Mouse (Mus musculus) limb, embryonic 11.5 days (tissue): ENCODE results near the gene Mylk. TPM values are rescaled to one million over a fixed set of nuclear protein-coding genes. Genes with fewer than 3 reads are reported as not detected.

ENCODE experiments used
- ATAC-seq: fragments of 200-750 bp; cut with Nextera tagmentation; 2 replicates; pipeline ENCODE4 v1.8.0; 2017; ENCODE audit warnings: low read depth; ENCODE audit not compliant: insufficient number of reproducible peaks, low FRiP score, low TSS enrichment
- DNase-seq: peaks from one replicate; pipeline ENCODE4 v3.0.0-alpha.2; 2015; ENCODE audit warnings: low spot score
- H3K27ac ChIP-seq: fragments of 300-500 bp; sonication (generic); replicated peaks from 2 replicates; pipeline ENCODE4 v1.5.1; 2014; ENCODE audit warnings: low read depth, mild to moderate bottlenecking, low read length
- H3K27me3 ChIP-seq: fragments of 300-500 bp; sonication (generic); 2 replicates; pipeline ENCODE4 v1.6.1; 2014; ENCODE audit warnings: mild to moderate bottlenecking, low read length, mixed read lengths; ENCODE audit not compliant: control insufficient read depth, insufficient read depth
- H3K36me3 ChIP-seq: fragments of 300-500 bp; sonication (generic); 2 replicates; pipeline ENCODE4 v1.6.1; 2014; ENCODE audit warnings: mild to moderate bottlenecking, low read length, moderate library complexity, mixed read lengths; ENCODE audit not compliant: control insufficient read depth, insufficient read depth
- H3K4me1 ChIP-seq: fragments of 300-500 bp; sonication (generic); 2 replicates; pipeline ENCODE4 v1.6.1; 2014; ENCODE audit warnings: low read length, mixed read lengths; ENCODE audit not compliant: control insufficient read depth, insufficient read depth
- H3K4me2 ChIP-seq: fragments of 300-500 bp; sonication (generic); 2 replicates; pipeline ENCODE4 v1.6.1; 2014; ENCODE audit warnings: low read depth, mild to moderate bottlenecking, moderate library complexity; ENCODE audit not compliant: severe bottlenecking
- H3K4me3 ChIP-seq: fragments of 300-500 bp; sonication (generic); 2 replicates; pipeline ENCODE4 v1.5.1; 2014; ENCODE audit warnings: low read depth, low read length
- H3K9ac ChIP-seq: fragments of 300-500 bp; sonication (generic); 2 replicates; pipeline ENCODE4 v1.6.1; 2014; ENCODE audit warnings: mild to moderate bottlenecking, low read length
- H3K9me3 ChIP-seq: fragments of 300-500 bp; sonication (generic); 2 replicates; pipeline ENCODE4 v1.6.1; 2016; ENCODE audit warnings: low read length; ENCODE audit not compliant: control insufficient read depth
- WGBS: fragments of 180-500 bp; shearing (Covaris S2); extraction: QIAGEN DNeasy Blood & Tissue Kit; methylation state at CpG from one replicate; pipeline ENCODE4 v1.1.7; 2014; 5-methylcytosine and 5-hydroxymethylcytosine counted together
- polyA plus RNA-seq: library from polyadenylated mRNA; unstranded; fragments of >200 nt; fragmentation: Nextera tagmentation; extraction: Ambion mirVana; gene quantifications from 2 replicates; pipeline ENCODE4 v1.2.1, GENCODE M21; 2014

The Mylk gene
- polyA plus RNA-seq, 1 experiment from 2014 or later = 5.4 TPM

DNA sequence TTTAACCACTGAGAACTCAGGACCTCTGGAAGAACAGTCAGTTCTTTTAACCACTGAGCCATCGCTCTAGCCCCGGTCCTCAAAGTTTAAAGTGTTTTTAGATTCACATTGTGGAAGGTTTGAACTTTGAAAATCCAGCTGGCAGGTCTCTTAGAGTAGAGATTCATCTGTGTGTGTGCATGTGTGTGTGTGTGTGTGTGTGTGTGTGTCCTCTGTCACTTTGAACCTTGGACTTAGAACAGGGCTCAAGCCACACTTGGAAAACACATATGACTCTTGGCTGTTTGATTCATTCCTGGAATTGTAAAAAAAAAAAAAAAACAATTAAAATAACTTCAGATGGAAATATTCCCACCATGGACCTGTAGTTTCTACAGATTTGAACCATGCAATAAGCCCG lies 149.0 kb downstream of the Mylk start:
- H3K4me2 ChIP-seq = no peak overlapping the region
- 91% methylated on average over 3 of the region's 3 CpGs for WGBS
- H3K36me3 ChIP-seq = no peaks in the 10 kb centered on the region
- H3K4me1 ChIP-seq = peaks cover 6% of the 10 kb centered on the region
- ATAC-seq (no peak), DNase-seq (no peak)
- no peak overlapping the region for H3K4me3 ChIP-seq
- H3K9ac ChIP-seq = no peak overlapping the region
- H3K9me3 ChIP-seq = no peaks in the 10 kb centered on the region
- H3K27me3 ChIP-seq = no peaks in the 10 kb centered on the region
- H3K27ac ChIP-seq = no peak overlapping the region

DNA sequence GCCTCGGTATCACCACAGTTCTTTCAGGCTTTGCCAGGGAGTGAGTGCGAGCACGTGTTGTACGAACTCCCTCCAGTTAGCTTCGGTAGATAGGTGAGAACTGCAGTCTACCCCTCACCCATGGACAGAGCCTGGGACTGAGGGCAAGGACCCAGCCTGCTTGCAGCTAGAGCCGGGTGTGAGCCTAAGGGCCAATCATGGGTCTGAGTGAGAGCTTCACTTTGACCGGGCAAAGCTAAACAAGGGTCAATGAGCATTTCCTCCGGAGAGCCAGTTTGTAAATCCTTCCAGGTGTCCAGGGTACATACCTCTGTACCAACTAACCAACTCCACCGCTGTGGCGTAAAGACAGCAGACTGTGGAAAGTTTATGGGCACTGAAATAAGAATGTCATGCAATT lies 150.9 kb downstream of the Mylk start:
- DNase-seq (no peak), ATAC-seq (no peak)
- peaks cover 19% of the 10 kb centered on the region for H3K4me1 ChIP-seq

DNA sequence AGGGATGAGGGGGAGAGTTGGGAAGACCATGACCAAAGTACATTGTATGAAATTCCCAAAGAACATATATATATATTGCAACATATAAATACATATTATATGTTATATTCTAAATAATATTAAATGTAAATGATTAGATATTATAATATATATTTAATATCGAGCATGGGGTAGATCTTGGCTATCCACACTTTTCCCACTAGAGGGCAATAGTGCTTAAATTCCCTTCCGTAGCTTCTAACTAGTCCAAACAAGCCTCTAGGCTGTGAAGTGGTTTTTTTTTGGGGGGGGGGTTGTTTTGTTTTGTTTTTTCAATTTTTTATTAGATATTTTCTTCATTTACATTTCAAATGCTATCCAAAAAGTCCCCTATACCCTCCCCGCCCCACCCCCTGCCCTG lies 152.0 kb downstream of the Mylk start:
- H3K27me3 ChIP-seq = no peaks in the 10 kb centered on the region
- no peak overlapping the region for H3K4me3 ChIP-seq
- WGBS = 77% methylated on average over 3 of the region's 3 CpGs
- no peak overlapping the region for H3K27ac ChIP-seq
- ATAC-seq = no peak
- no peaks in the 10 kb centered on the region for H3K36me3 ChIP-seq
- no peak overlapping the region for H3K9ac ChIP-seq
- DNase-seq = no peak
- H3K4me1 ChIP-seq = peaks cover 19% of the 10 kb centered on the region
- no peak overlapping the region for H3K4me2 ChIP-seq
- H3K9me3 ChIP-seq = no peaks in the 10 kb centered on the region

More for the DNA sequence above, 150.9 kb downstream of the Mylk start:
- Histone ChIP-seq H3K9me3 (no peaks in the 10 kb centered on the region), H3K27ac (no peak overlapping the region), H3K9ac (no peak overlapping the region), H3K27me3 (no peaks in the 10 kb centered on the region), H3K36me3 (no peaks in the 10 kb centered on the region), H3K4me2 (no peak overlapping the region), H3K4me3 (no peak overlapping the region)
- 73% methylated on average over 10 of the region's 10 CpGs for WGBS

DNA sequence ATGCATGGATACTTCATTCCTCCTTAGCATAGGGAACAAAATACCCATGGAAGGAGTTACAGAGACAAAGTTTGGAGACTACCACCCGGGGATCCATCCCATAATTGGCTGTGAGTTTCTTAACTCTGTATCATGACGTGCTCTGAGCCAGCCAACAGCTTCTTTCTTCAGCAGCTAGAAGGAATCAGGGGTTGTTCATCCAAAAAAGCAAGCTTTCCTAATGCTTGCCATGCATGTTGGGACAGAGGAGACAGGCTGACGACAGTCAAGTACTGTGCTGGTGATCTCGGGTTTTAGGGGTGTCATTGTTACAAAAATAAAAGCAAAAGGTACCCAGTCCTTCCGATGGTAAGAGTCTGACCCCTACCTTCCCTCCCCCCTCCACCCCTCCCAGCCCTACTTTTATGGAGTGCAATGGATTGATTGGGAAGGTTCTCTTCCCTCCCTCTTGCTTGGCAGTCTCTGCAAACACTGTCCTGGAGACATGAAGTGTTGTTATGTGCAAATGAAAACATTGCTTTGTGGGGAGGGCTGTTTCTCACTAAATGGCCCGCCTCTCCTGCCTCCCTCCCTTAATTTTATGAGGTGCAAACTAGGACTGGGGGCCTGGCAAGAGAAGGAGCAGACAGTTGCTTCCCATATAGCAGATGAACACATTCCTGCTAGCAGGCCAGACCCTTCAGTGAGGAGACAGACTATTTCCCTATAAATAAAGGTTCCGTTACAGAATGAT lies 153.2 kb downstream of the Mylk start:
- Histone ChIP-seq H3K4me1 (peaks cover 19% of the 10 kb centered on the region), H3K27ac (no peak overlapping the region), H3K4me3 (no peak overlapping the region), H3K9ac (no peak overlapping the region), H3K36me3 (no peaks in the 10 kb centered on the region), H3K9me3 (no peaks in the 10 kb centered on the region), H3K27me3 (no peaks in the 10 kb centered on the region), H3K4me2 (no peak overlapping the region)
- ATAC-seq (no peak), DNase-seq (no peak)
- WGBS = 41% methylated on average over 7 of the region's 7 CpGs

DNA sequence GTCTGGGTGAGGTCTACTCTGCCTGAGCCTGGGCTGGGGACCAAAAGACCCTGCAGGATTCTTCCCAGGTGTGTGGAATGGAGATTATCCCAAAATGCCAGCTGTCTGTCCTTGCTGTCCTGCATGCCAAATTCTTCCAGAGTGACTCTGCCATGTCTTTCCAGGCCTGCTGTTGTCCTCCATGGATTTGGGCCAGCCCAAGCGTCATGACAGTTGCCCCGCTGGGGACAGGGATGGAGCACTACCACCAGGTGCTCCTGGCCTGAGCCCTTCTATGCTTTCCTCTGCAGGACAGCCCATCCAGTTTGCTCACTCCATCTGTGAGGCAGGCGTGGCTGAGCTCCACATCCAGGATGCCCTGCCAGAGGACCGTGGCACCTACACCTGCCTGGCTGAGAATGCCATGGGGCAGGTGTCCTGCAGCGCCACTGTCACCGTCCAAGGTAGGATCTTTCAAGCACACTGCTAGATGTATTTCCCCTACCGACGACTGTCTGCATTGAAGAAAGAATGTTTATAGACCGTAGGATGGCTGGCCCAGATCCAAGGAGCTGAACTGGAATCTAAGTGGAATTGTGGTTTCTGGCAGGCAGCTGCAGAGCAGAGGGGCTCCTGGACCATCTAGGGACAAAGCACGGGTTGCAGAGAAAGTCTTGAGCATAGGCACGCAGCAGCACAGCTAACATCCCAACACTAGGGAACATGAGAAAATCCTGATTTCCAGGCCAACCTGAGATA lies 154.2 kb downstream of the Mylk start:
- no peak overlapping the region for H3K4me2 ChIP-seq
- H3K4me1 ChIP-seq = peaks cover 19% of the 10 kb centered on the region
- H3K9ac ChIP-seq = no peak overlapping the region
- no peak overlapping the region for H3K4me3 ChIP-seq
- ATAC-seq (no peak), DNase-seq (no peak)
- H3K27me3 ChIP-seq = no peaks in the 10 kb centered on the region
- no peaks in the 10 kb centered on the region for H3K36me3 ChIP-seq
- no peaks in the 10 kb centered on the region for H3K9me3 ChIP-seq
- H3K27ac ChIP-seq = 0 out of 2 replicates have a peak overlapping the region, but pooled peaks have one; percentile 30
- WGBS = 75% methylated on average over 11 of the region's 11 CpGs

DNA sequence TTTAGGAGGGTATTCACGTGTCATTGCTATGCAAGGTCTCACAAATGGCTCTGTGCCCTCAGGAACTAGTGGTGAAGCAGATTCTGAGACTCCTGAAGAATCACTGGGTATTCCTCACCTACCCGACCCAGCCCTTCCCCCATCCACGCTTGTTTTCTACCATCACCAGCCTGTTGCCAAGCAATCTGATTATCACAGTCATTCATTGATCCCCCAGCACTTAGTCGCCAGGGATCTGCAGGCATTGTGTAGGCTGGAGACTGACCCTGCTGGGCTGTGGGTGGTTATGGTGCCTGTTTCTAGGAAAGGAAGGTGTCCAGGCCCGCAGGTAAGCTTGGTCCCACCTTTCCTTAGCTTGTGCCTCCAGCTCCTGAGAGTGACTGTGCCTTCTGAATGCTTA lies 155.0 kb downstream of the Mylk start:
- no peak overlapping the region for H3K27ac ChIP-seq
- peaks cover 21% of the 10 kb centered on the region for H3K4me1 ChIP-seq
- no peak for DNase-seq

DNA sequence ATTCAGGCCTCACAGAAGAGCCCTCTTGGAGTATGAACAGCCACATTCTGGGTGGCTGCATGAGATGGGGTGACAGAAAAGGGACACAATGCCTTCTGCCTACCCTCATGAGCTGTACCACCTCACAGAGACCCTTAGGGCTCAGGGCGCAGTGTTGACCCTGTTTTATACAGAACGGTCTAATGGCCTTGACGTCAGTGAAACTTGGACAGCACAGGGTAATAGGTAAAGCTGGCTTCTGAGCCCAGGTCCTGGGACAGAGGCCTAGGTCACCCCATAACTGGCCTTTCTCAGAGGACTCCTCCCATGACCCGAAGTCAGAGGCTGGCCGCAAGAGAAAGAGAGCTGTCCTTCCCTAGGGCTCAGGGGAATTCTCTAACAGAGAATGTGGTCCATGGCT lies 155.5 kb downstream of the Mylk start:
- 89% methylated on average over 5 of the region's 5 CpGs for WGBS
- Histone ChIP-seq H3K4me3 (no peak overlapping the region), H3K27ac (no peak overlapping the region), H3K27me3 (no peaks in the 10 kb centered on the region), H3K4me2 (no peak overlapping the region), H3K36me3 (no peaks in the 10 kb centered on the region), H3K9ac (no peak overlapping the region), H3K9me3 (no peaks in the 10 kb centered on the region), H3K4me1 (peaks cover 24% of the 10 kb centered on the region)
- ATAC-seq = no peak
- DNase-seq = no peak

More for the DNA sequence above, 155.0 kb downstream of the Mylk start:
- ATAC-seq = no peak
- no peaks in the 10 kb centered on the region for H3K27me3 ChIP-seq
- H3K36me3 ChIP-seq = no peaks in the 10 kb centered on the region
- no peak overlapping the region for H3K4me3 ChIP-seq
- H3K9me3 ChIP-seq = no peaks in the 10 kb centered on the region
- H3K9ac ChIP-seq = no peak overlapping the region
- WGBS = 51% methylated on average over 5 of the region's 5 CpGs
- no peak overlapping the region for H3K4me2 ChIP-seq

DNA sequence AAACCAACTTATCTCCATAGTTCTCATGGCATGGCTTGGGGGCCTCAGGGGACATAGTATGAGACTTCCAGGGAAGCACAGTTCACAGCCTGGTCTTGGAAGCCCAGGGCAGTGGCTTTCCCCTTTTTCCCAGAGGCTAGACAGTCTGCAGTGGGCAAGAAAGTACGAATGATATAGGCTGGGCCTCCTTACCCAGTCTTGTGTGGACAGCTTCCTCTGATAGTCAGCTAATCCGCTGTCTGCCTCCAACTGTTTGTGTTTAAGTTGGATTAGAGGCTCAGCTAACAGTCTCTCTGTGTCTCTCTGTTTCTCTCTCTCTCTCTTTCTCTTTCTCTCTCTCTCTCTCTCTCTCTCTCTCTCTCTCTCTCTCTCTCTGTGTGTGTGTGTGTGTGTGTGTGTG lies 156.0 kb downstream of the Mylk start:
- no peaks in the 10 kb centered on the region for H3K27me3 ChIP-seq
- no peak overlapping the region for H3K4me3 ChIP-seq
- WGBS = 43% methylated on average over 2 of the region's 2 CpGs
- ATAC-seq (no peak), DNase-seq (no peak)
- no peaks in the 10 kb centered on the region for H3K9me3 ChIP-seq
- no peak overlapping the region for H3K4me2 ChIP-seq
- peaks cover 27% of the 10 kb centered on the region for H3K4me1 ChIP-seq
- H3K36me3 ChIP-seq = no peaks in the 10 kb centered on the region
- no peak overlapping the region for H3K27ac ChIP-seq
- no peak overlapping the region for H3K9ac ChIP-seq
